Mouse (Mus musculus): ENCODE measurements around the gene Zfp592. TPM values are rescaled to one million over a fixed set of nuclear protein-coding genes. Genes with fewer than 3 reads are reported as not detected.

Zfp592 gene
- total and polyA plus RNA-seq, 3 experiments: 12.9 to 33.0 TPM; not detected in 1

- Histone ChIP-seq H3K27me3 (ENCODE audit: control insufficient read depth in 1 of 2, insufficient read depth in 2 of 2, low read length in 2 of 2) (no peaks in the 10 kb centered on the region), H3K4me1 (ENCODE audit: control insufficient read depth in 1 of 2, insufficient read depth in 2 of 2, low read length in 2 of 2) (no peaks in the 10 kb centered on the region), H3K9me3 (replicated peaks; ENCODE audit: insufficient read depth, low read length) (no peaks in the 10 kb centered on the region), H3K9ac (ENCODE audit: control insufficient read depth, low read depth, low read length, poor library complexity, severe bottlenecking) (no peak overlapping the region), H3K79me2 (ENCODE audit: control insufficient read depth, insufficient read depth, low read length, poor library complexity) (no peaks in the 10 kb centered on the region), H3K27ac (ENCODE audit: control insufficient read depth, low read depth, low read length) (no peak overlapping the region), H3K4me3 (ENCODE audit: control insufficient read depth in 1 of 2, insufficient read depth in 1 of 2, low read depth in 2 of 2, low read length in 2 of 2) (no peak overlapping the region), H3K36me3 (ENCODE audit: control insufficient read depth in 1 of 2, insufficient read depth in 2 of 2, low read length in 2 of 2) (no peaks in the 10 kb centered on the region)
- no peak for DNase-seq (ENCODE audit: low read depth, low spot score)
- no peak for TF ChIP-seq ETS1 (IDR thresholded peaks at IDR 0.05; ENCODE audit: low read depth, low read length)
- no peak for TF ChIP-seq POLR2A (IDR thresholded peaks at IDR 0.05; ENCODE audit: control insufficient read depth in 1 of 2, insufficient read depth in 1 of 2, low read depth in 1 of 2, low read length in 2 of 2, poor library complexity in 1 of 2)
- no peak for TF ChIP-seq EP300 (IDR thresholded peaks at IDR 0.05; ENCODE audit: low read depth in 1 of 2, low read length in 2 of 2)
- no peak for TF ChIP-seq MYC (IDR thresholded peaks at IDR 0.05; ENCODE audit: low read depth, low read length)
- no peak for TF ChIP-seq SMC3 (IDR thresholded peaks at IDR 0.05; ENCODE audit: low read depth, low read length)
- TF ChIP-seq TBP (IDR thresholded peaks at IDR 0.05; ENCODE audit: low read depth, low read length): no peak
- no peak for TF ChIP-seq CHD1 (IDR thresholded peaks at IDR 0.05; ENCODE audit: low read depth, low read length)
These were observed 54.4 kb downstream of the Zfp592 start for GRCm38 (mm10) chr7:81047847-81048246.

DNA sequence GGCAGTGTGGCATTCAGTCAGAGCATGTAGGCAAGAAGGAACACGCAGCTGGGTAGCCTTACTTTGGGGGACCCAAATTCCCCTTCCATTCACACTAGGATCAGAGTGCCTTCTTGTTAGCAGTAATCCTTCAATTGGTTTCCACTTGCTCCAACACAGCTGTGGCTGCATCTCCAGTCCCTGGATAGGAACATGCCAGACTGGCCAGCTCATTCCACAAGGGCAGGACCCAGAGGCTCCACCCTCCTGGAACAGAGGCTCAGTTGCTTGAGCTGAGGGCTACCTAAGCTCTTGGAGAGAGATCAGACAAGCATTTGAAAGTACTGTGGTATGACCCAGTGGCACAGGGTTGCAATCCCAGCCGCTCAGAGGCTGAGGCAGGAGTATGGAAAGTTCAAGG, 55.0 kb downstream of the Zfp592 start:
- no peak overlapping the region for H3K4me3 ChIP-seq (ENCODE audit: control insufficient read depth in 1 of 2, insufficient read depth in 1 of 2, low read depth in 2 of 2, low read length in 2 of 2)
- no peak for DNase-seq (ENCODE audit: low read depth, low spot score)
- no peak overlapping the region for H3K27ac ChIP-seq (ENCODE audit: control insufficient read depth, low read depth, low read length)
- no peaks in the 10 kb centered on the region for H3K79me2 ChIP-seq (ENCODE audit: control insufficient read depth, insufficient read depth, low read length, poor library complexity)
- no peaks in the 10 kb centered on the region for H3K36me3 ChIP-seq (ENCODE audit: control insufficient read depth in 1 of 2, insufficient read depth in 2 of 2, low read length in 2 of 2)
- no peak overlapping the region for H3K9ac ChIP-seq (ENCODE audit: control insufficient read depth, low read depth, low read length, poor library complexity, severe bottlenecking)
- TF ChIP-seq KAT2A (conservative IDR thresholded peaks at IDR 0.05; ENCODE audit: low read depth, low read length) (no peak), GABPA (IDR thresholded peaks at IDR 0.05; ENCODE audit: low read depth, low read length) (no peak), MAZ (IDR thresholded peaks at IDR 0.05; ENCODE audit: low read depth, low read length) (no peak), ZNF384 (IDR thresholded peaks at IDR 0.05; ENCODE audit: low read depth, low read length) (no peak), MYC (IDR thresholded peaks at IDR 0.05; ENCODE audit: low read depth, low read length) (no peak), POLR2AphosphoS2 (IDR thresholded peaks at IDR 0.05; ENCODE audit: low read length) (no peak), TCF12 (IDR thresholded peaks at IDR 0.05; ENCODE audit: low read depth, low read length) (no peak), EP300 (IDR thresholded peaks at IDR 0.05; ENCODE audit: low read depth in 1 of 2, low read length in 2 of 2) (no peak), MAFK (IDR thresholded peaks at IDR 0.05; ENCODE audit: borderline replicate concordance, low read depth, low read length) (no peak), SIN3A (IDR thresholded peaks at IDR 0.05; ENCODE audit: low read length) (no peak), USF2 (IDR thresholded peaks at IDR 0.05; ENCODE audit: borderline replicate concordance in 1 of 2, insufficient read depth in 1 of 2, low read depth in 1 of 2, low read length in 2 of 2) (no peak), ELF1 (IDR thresholded peaks at IDR 0.05; ENCODE audit: low read depth, low read length) (no peak)
- no peaks in the 10 kb centered on the region for H3K9me3 ChIP-seq (replicated peaks; ENCODE audit: insufficient read depth, low read length)
- no peaks in the 10 kb centered on the region for H3K27me3 ChIP-seq (ENCODE audit: control insufficient read depth in 1 of 2, insufficient read depth in 2 of 2, low read length in 2 of 2)
- H3K4me1 ChIP-seq (ENCODE audit: control insufficient read depth in 1 of 2, insufficient read depth in 2 of 2, low read length in 2 of 2): no peaks in the 10 kb centered on the region

All from MEL (cell line).